Mouse (Mus musculus) cerebellum, adult (tissue): ENCODE data around the gene Phf7.

Experiments
- ATAC-seq: cut with Nextera tagmentation; 2 replicates; pipeline ENCODE4 v1.9.2; 2017; ENCODE audit warnings: mild to moderate bottlenecking, moderate library complexity, mixed read lengths; ENCODE audit not compliant: insufficient number of reproducible peaks, low FRiP score, low TSS enrichment

The Phf7 gene

DNA sequence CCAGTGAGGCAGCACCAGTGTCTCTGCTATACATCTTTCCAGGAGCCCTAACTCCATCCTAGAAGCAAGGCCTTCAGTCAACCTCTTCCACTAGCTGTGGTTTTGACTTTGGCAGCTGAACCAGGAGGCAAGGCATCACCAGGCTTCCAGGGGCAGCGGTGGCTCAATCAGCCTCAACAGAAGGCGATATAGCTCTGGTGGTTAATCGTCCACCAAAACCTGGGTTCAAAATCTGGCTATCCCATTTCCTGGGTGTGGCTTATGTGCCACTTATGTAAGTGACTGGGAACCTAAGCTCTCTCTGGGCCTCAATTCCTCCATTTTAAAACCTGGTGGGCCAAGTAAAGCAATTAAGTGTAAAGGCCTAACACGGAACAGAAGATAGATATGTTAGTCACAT is 46.3 kb downstream of the Phf7 start:
- ATAC-seq: no peak

DNA sequence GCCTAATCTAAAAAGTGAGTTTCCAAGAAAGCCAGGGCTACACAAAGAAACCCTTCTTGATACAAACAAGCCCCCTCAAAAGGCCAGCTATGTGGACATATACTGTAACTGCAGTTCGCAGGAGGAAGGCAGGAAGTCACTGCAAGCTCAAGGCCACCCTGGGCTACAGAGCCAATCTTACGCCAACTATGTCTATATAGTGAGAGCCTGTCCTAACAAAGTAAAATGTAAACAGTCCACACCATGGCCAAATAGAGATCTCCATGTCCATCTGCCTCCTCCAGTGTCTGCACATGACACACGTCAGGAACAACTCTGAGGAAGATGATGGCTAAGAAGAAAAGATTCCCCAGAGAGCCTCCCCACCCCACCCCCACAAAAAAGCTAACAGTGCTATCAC is 51.1 kb downstream of the Phf7 start:
- ATAC-seq: no peak

GRCm38 (mm10) chr14:31199599-31199998 is 51.5 kb downstream of the Phf7 start:
- ATAC-seq: no peak

- no peak for ATAC-seq
Observed at GRCm38 (mm10) chr14:31197547-31198516, 53.3 kb downstream of the Phf7 start.

DNA sequence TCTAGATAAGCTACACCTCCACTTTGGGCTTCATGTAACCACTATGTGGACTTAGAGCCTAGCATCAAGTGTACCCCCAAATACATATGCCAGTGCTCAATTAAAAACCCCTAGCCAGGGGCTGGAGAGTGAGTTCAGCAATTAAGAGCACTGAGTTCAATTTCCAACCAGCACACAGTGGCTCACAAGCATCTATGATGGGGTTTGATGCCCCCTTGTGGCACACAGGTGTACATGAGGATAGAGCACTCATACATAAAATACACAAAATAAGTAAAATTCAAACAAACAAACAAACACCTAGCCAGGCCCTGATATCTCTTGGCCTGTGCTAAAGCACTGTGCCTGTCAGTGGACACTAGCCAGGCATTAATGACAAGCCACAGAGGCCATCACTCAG is 55.1 kb downstream of the Phf7 start:
- 0 out of 2 replicates have a peak, but pooled peaks have one; percentile 46 for ATAC-seq

- ATAC-seq: no peak
Observed at GRCm38 (mm10) chr14:31195521-31195920, 55.6 kb downstream of the Phf7 start.

- ATAC-seq: 0 out of 2 replicates have a peak, but pooled peaks have one; percentile 22
Observed at GRCm38 (mm10) chr14:31194891-31195513, 56.1 kb downstream of the Phf7 start.

DNA sequence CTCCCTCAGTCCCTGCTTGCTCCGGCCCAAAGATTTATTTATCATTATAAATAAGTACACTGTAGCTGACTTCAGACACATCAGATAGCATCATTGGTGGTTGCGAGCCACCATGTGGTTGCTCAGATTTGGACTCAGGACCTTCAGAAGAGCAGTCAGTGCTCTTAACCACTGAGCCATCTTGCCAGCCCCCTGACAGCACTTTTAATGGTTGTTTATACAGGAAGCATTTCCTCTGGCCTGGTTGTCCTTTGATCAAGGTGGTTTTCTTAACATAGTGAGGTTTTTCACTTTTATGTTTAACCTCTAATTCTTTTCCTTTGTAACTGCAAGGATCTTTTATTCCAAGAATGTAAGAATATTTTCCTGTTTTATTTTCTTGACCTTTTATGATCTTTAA is 56.7 kb downstream of the Phf7 start:
- no peak for ATAC-seq

- ATAC-seq: no peak
Observed at GRCm38 (mm10) chr14:31193791-31194190, 57.3 kb downstream of the Phf7 start.

DNA sequence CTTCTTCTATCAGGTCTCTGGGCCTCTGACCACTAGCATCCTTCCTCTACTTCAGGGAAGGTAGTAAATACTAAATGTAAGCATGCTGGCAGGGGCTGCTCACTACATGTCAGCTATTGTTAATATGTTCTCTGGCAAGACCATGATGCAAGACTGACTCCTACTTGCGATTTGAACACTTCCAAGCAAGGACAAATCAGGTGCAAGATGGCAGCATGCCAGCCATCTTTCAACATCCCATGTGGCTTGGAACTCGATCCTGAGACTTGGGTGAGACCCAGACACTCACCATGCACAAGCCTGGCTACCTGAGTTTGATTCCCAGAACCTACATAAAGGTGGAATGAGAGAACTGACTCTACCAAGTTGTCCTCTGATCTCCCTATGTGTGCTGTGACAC is 59.2 kb downstream of the Phf7 start:
- no peak for ATAC-seq

GRCm38 (mm10) chr14:31189348-31189747 is 61.8 kb downstream of the Phf7 start:
- no peak for ATAC-seq

GRCm38 (mm10) chr14:31188771-31189181 is 62.3 kb downstream of the Phf7 start:
- ATAC-seq: no peak
